Mouse (Mus musculus) C2C12 (cell line): ENCODE measurements around the gene Ccdc107.

Experiments
- CEBPB ChIP-seq: IDR thresholded peaks from one replicate; pipeline ENCODE4 v1.6.1; 2011; ENCODE audit warnings: low read depth, mild to moderate bottlenecking, control low read depth, moderate library complexity
- CTCF ChIP-seq: IDR thresholded peaks from one replicate; pipeline ENCODE4 v1.5.1; 2011; ENCODE audit not compliant: control insufficient read depth, insufficient read depth, insufficient read length
- USF1 ChIP-seq: IDR thresholded peaks from one replicate; pipeline ENCODE4 v1.6.1; 2011; ENCODE audit warnings: low read depth, mild to moderate bottlenecking, control low read depth, moderate library complexity

- TF ChIP-seq CTCF (no peak), CEBPB (no peak), USF1 (no peak)
These were observed 1.1 kb downstream of the Ccdc107 start for GRCm38 (mm10) chr4:43493846-43494240.
